Mouse (Mus musculus) neural tube, embryonic 11.5 days (tissue): ENCODE measurements at regions not wholly inside any gene's neighbourhood (a gene's known extent, or its start where the extent isn't known, plus 50 kb on each side); places are given as distances from the start of the nearest gene placed in this dataset.
"Not testable (repeated sequence)": the region's sequence is repeated elsewhere in the genome, so short reads cannot be mapped to it uniquely, and the experiment has no call there.

Experiments used
- ATAC-seq: fragments of 200-750 bp; cut with Nextera tagmentation; 2 replicates; pipeline ENCODE4 v1.8.0; 2017; ENCODE audit warnings: moderate number of reproducible peaks, mild to moderate bottlenecking, moderate TSS enrichment, moderate library complexity; ENCODE audit not compliant: insufficient read depth, low FRiP score, low TSS enrichment
- DNase-seq: peaks from one replicate; pipeline ENCODE4 v3.0.0-alpha.2; 2015; ENCODE audit warnings: low spot score
- H3K27ac ChIP-seq: fragments of 300-500 bp; sonication (generic); 2 replicates; pipeline ENCODE4 v1.5.1; 2014; ENCODE audit warnings: low read depth, mild to moderate bottlenecking, low read length
- H3K27me3 ChIP-seq: fragments of 300-500 bp; sonication (generic); 2 replicates; pipeline ENCODE4 v1.6.1; 2014; ENCODE audit warnings: mild to moderate bottlenecking, low read length, mixed read lengths; ENCODE audit not compliant: control insufficient read depth, insufficient read depth
- H3K36me3 ChIP-seq: fragments of 300-500 bp; sonication (generic); 2 replicates; pipeline ENCODE4 v1.6.1; 2014; ENCODE audit warnings: mild to moderate bottlenecking, low read length, moderate library complexity, mixed read lengths; ENCODE audit not compliant: control insufficient read depth, insufficient read depth
- H3K4me1 ChIP-seq: fragments of 300-500 bp; sonication (generic); 2 replicates; pipeline ENCODE4 v1.6.1; 2014; ENCODE audit warnings: low read length, mixed read lengths; ENCODE audit not compliant: control insufficient read depth, insufficient read depth
- H3K4me2 ChIP-seq: fragments of 300-500 bp; sonication (generic); 2 replicates; pipeline ENCODE4 v1.6.1; 2014; ENCODE audit warnings: low read depth, mild to moderate bottlenecking, moderate library complexity
- H3K4me3 ChIP-seq: fragments of 300-500 bp; sonication (generic); 2 replicates; pipeline ENCODE4 v1.5.1; 2014; ENCODE audit warnings: low read depth, low read length
- H3K9ac ChIP-seq: fragments of 300-500 bp; sonication (generic); 2 replicates; pipeline ENCODE4 v1.6.1; 2014; ENCODE audit warnings: mild to moderate bottlenecking, low read length
- H3K9me3 ChIP-seq: fragments of 300-500 bp; sonication (generic); 2 replicates; pipeline ENCODE4 v1.6.1; 2016; ENCODE audit warnings: low read length; ENCODE audit not compliant: control insufficient read depth
- WGBS: fragments of 180-500 bp; shearing (Covaris S2); extraction: QIAGEN DNeasy Blood & Tissue Kit; methylation state at CpG from one replicate; pipeline ENCODE4 v1.1.7; 2014; 5-methylcytosine and 5-hydroxymethylcytosine counted together

GRCm38 (mm10) chr10:103984287-103984956, 158.4 kb upstream of the Gm21293 start:
- Histone ChIP-seq H3K9ac (no peak overlapping the region), H3K4me2 (no peak overlapping the region), H3K36me3 (no peaks in the 10 kb centered on the region), H3K27ac (no peak overlapping the region), H3K9me3 (no peaks in the 10 kb centered on the region), H3K27me3 (no peaks in the 10 kb centered on the region), H3K4me1 (no peaks in the 10 kb centered on the region), H3K4me3 (no peak overlapping the region)
- ATAC-seq (no peak), DNase-seq (no peak)
- WGBS, result 70% methylated on average over 1 of the region's 1 CpGs

- no peak overlapping the region for H3K27ac ChIP-seq
- H3K36me3 ChIP-seq, result no peaks in the 10 kb centered on the region
- H3K9me3 ChIP-seq, result no peaks in the 10 kb centered on the region
- H3K4me2 ChIP-seq, result no peak overlapping the region
- ATAC-seq, result no peak
- H3K27me3 ChIP-seq, result no peaks in the 10 kb centered on the region
- no peaks in the 10 kb centered on the region for H3K4me1 ChIP-seq
- no peak overlapping the region for H3K9ac ChIP-seq
- no peak for DNase-seq
- H3K4me3 ChIP-seq, result no peak overlapping the region
Measured at GRCm38 (mm10) chr10:104019540-104019939, 123.2 kb upstream of the Gm21293 start.

GRCm38 (mm10) chr10:104021593-104021992, 121.2 kb upstream of the Gm21293 start:
- no peak for DNase-seq
- ATAC-seq, result no peak
- no peaks in the 10 kb centered on the region for H3K27me3 ChIP-seq
- H3K4me1 ChIP-seq, result no peaks in the 10 kb centered on the region
- no peak overlapping the region for H3K4me3 ChIP-seq
- no peaks in the 10 kb centered on the region for H3K36me3 ChIP-seq
- H3K9me3 ChIP-seq, result no peaks in the 10 kb centered on the region
- H3K9ac ChIP-seq, result no peak overlapping the region
- H3K4me2 ChIP-seq, result no peak overlapping the region
- no peak overlapping the region for H3K27ac ChIP-seq

GRCm38 (mm10) chr10:104028162-104028561, 114.6 kb upstream of the Gm21293 start:
- Histone ChIP-seq H3K4me1 (no peaks in the 10 kb centered on the region), H3K27me3 (no peaks in the 10 kb centered on the region), H3K4me2 (no peak overlapping the region), H3K27ac (no peak overlapping the region), H3K36me3 (no peaks in the 10 kb centered on the region), H3K4me3 (no peak overlapping the region), H3K9me3 (no peaks in the 10 kb centered on the region), H3K9ac (no peak overlapping the region)
- WGBS, result 69% methylated on average over 1 of the region's 1 CpGs
- no peak for DNase-seq
- ATAC-seq, result no peak

GRCm38 (mm10) chr10:104032771-104033170, 110.0 kb upstream of the Gm21293 start:
- no peak overlapping the region for H3K4me2 ChIP-seq
- H3K9me3 ChIP-seq, result no peaks in the 10 kb centered on the region
- no peaks in the 10 kb centered on the region for H3K4me1 ChIP-seq
- DNase-seq (no peak), ATAC-seq (no peak)
- no peak overlapping the region for H3K4me3 ChIP-seq
- no peak overlapping the region for H3K27ac ChIP-seq
- 81% methylated on average over 3 of the region's 3 CpGs for WGBS
- no peaks in the 10 kb centered on the region for H3K36me3 ChIP-seq
- no peaks in the 10 kb centered on the region for H3K27me3 ChIP-seq
- no peak overlapping the region for H3K9ac ChIP-seq

GRCm38 (mm10) chr10:104041729-104042386, 100.9 kb upstream of the Gm21293 start:
- H3K27ac ChIP-seq, H3K9me3 ChIP-seq, H3K4me1 ChIP-seq, H3K9ac ChIP-seq, H3K27me3 ChIP-seq, H3K4me2 ChIP-seq, DNase-seq, H3K4me3 ChIP-seq, ATAC-seq, H3K36me3 ChIP-seq: not testable (repeated sequence)
- 71% methylated on average over 2 of the region's 2 CpGs for WGBS

- Histone ChIP-seq H3K36me3 (no peaks in the 10 kb centered on the region), H3K9me3 (no peaks in the 10 kb centered on the region), H3K4me2 (no peak overlapping the region), H3K27ac (no peak overlapping the region), H3K4me3 (no peak overlapping the region), H3K4me1 (no peaks in the 10 kb centered on the region), H3K27me3 (no peaks in the 10 kb centered on the region), H3K9ac (no peak overlapping the region)
- no peak for DNase-seq
- WGBS, result 88% methylated on average over 1 of the region's 1 CpGs
- ATAC-seq, result no peak
Measured at GRCm38 (mm10) chr10:104042387-104042775, 100.4 kb upstream of the Gm21293 start.

GRCm38 (mm10) chr10:104043569-104043968, 99.2 kb upstream of the Gm21293 start:
- no peaks in the 10 kb centered on the region for H3K36me3 ChIP-seq
- H3K9ac ChIP-seq, result no peak overlapping the region
- DNase-seq (no peak), ATAC-seq (no peak)
- no peaks in the 10 kb centered on the region for H3K4me1 ChIP-seq
- no peaks in the 10 kb centered on the region for H3K9me3 ChIP-seq
- no peak overlapping the region for H3K27ac ChIP-seq
- WGBS, result 63% methylated on average over 1 of the region's 1 CpGs
- no peaks in the 10 kb centered on the region for H3K27me3 ChIP-seq
- no peak overlapping the region for H3K4me2 ChIP-seq
- no peak overlapping the region for H3K4me3 ChIP-seq
